Mouse (Mus musculus) heart, embryonic 14.5 days (tissue): ENCODE results near the gene Wfdc3. TPM values are rescaled to one million over a fixed set of nuclear protein-coding genes. Genes with fewer than 3 reads are reported as not detected.
A peak's percentile ranks its signal among the peaks of the same experiment; 100 is the strongest.

Experiments used
- ATAC-seq: fragments of 200-750 bp; cut with Nextera tagmentation; 2 replicates; pipeline ENCODE4 v1.8.0; 2017; ENCODE audit warnings: low read depth, moderate TSS enrichment; ENCODE audit not compliant: insufficient number of reproducible peaks, insufficient read depth, low FRiP score
- H3K27ac ChIP-seq, 2 experiments: fragments of 200-500 bp in 1 of 2; fragments of 300-500 bp in 1 of 2; sonication (generic) in 1 of 2; replicated peaks in 1 of 2; 2 replicates each; pipeline ENCODE4 v1.5.1; 2012 to 2014; ENCODE audit warnings: low read depth in 2 of 2, low read length in 2 of 2, control low read depth in 1 of 2, mild to moderate bottlenecking in 1 of 2, mixed read lengths in 1 of 2; ENCODE audit not compliant: control insufficient read depth in 1 of 2, insufficient read depth in 1 of 2
- H3K27me3 ChIP-seq: fragments of 300-500 bp; sonication (generic); 2 replicates; pipeline ENCODE4 v1.6.1; 2014; ENCODE audit warnings: mild to moderate bottlenecking, low read length, control low read depth; ENCODE audit not compliant: control insufficient read depth, insufficient read depth
- H3K36me3 ChIP-seq: fragments of 300-500 bp; sonication (generic); 2 replicates; pipeline ENCODE4 v1.6.1; 2014; ENCODE audit warnings: mild to moderate bottlenecking, control low read depth, low read length, mixed read lengths; ENCODE audit not compliant: control insufficient read depth, insufficient read depth
- H3K4me1 ChIP-seq, 2 experiments: fragments of 200-500 bp in 1 of 2; fragments of 300-500 bp in 1 of 2; sonication (generic) in 1 of 2; 2 replicates each; pipeline ENCODE4 v1.6.1; 2012 to 2014; ENCODE audit warnings: low read length in 2 of 2, control low read depth in 1 of 2, mixed read lengths in 1 of 2; ENCODE audit not compliant: control insufficient read depth in 2 of 2, insufficient read depth in 2 of 2
- H3K4me2 ChIP-seq: fragments of 300-500 bp; sonication (generic); 2 replicates; pipeline ENCODE4 v1.6.1; 2014; ENCODE audit warnings: mild to moderate bottlenecking, low read length
- H3K4me3 ChIP-seq, 2 experiments: fragments of 200-500 bp in 1 of 2; fragments of 300-500 bp in 1 of 2; sonication (generic) in 1 of 2; 2 replicates each; pipeline ENCODE4 v1.5.1; 2012 to 2014; ENCODE audit warnings: low read length in 2 of 2, mild to moderate bottlenecking in 2 of 2, control low read depth in 1 of 2, low read depth in 1 of 2, moderate library complexity in 1 of 2; ENCODE audit not compliant: control insufficient read depth in 1 of 2, insufficient read depth in 1 of 2
- H3K9ac ChIP-seq: fragments of 300-500 bp; sonication (generic); 2 replicates; pipeline ENCODE4 v1.6.1; 2014; ENCODE audit warnings: mild to moderate bottlenecking, low read length
- H3K9me3 ChIP-seq: fragments of 300-500 bp; sonication (generic); 2 replicates; pipeline ENCODE4 v1.6.1; 2016; ENCODE audit warnings: low read length, control low read depth; ENCODE audit not compliant: control insufficient read depth
- WGBS: fragments of 180-500 bp; shearing (Covaris S2); extraction: QIAGEN DNeasy Blood & Tissue Kit; methylation state at CpG from one replicate; pipeline ENCODE4 v1.1.7; 2014; 5-methylcytosine and 5-hydroxymethylcytosine counted together
- polyA plus RNA-seq: library from polyadenylated mRNA; unstranded; fragments of >200 nt; fragmentation: Nextera tagmentation; extraction: Ambion mirVana; gene quantifications from 2 replicates; pipeline ENCODE4 v1.2.1, GENCODE M21; 2014

The Wfdc3 gene
- polyA plus RNA-seq, 1 experiment from 2014 or later: 0.51 TPM

- Histone ChIP-seq H3K36me3 (peaks cover 93% of the 10 kb centered on the region), H3K9me3 (no peaks in the 10 kb centered on the region), H3K27me3 (no peaks in the 10 kb centered on the region), H3K9ac (no peak overlapping the region), H3K4me2 (no peak overlapping the region), H3K27ac (no peak overlapping the region), H3K4me3 (no peak overlapping the region), H3K4me1 (peaks cover 2 to 4% of the 10 kb centered on the region in 2 experiments; a peak in 2 of 4 replicates)
- ATAC-seq: no peak
- WGBS: 84% methylated on average over 7 of the region's 7 CpGs
These were observed 16.9 kb upstream of the Wfdc3 start for GRCm38 (mm10) chr2:164762593-164762992.

- Histone ChIP-seq H3K9me3 (no peaks in the 10 kb centered on the region), H3K9ac (no peak overlapping the region), H3K27me3 (no peaks in the 10 kb centered on the region), H3K4me3 (no peak overlapping the region), H3K27ac (no peak overlapping the region), H3K36me3 (peaks cover 93% of the 10 kb centered on the region), H3K4me2 (no peak overlapping the region), H3K4me1 (peaks cover 2 to 4% of the 10 kb centered on the region in 2 experiments; a peak in 2 of 4 replicates)
- ATAC-seq: no peak
- WGBS: 97% methylated on average over 4 of the region's 4 CpGs
These were observed 16.2 kb upstream of the Wfdc3 start for GRCm38 (mm10) chr2:164761971-164762370.

- ATAC-seq: no peak
- H3K4me1 ChIP-seq: peaks cover 2 to 4% of the 10 kb centered on the region in 2 experiments; a peak in 2 of 4 replicates
- 74% methylated on average over 2 of the region's 2 CpGs for WGBS
- no peak overlapping the region for H3K4me2 ChIP-seq
- no peak overlapping the region for H3K9ac ChIP-seq
- H3K4me3 ChIP-seq: no peak overlapping the region
- H3K36me3 ChIP-seq: peaks cover 93% of the 10 kb centered on the region
- no peak overlapping the region for H3K27ac ChIP-seq
- no peaks in the 10 kb centered on the region for H3K9me3 ChIP-seq
- H3K27me3 ChIP-seq: no peaks in the 10 kb centered on the region
These were observed 15.8 kb upstream of the Wfdc3 start for GRCm38 (mm10) chr2:164761502-164761901.

GRCm38 (mm10) chr2:164760059-164760833 lies 14.5 kb upstream of the Wfdc3 start:
- 72% methylated on average over 4 of the region's 4 CpGs for WGBS
- ATAC-seq: no peak

GRCm38 (mm10) chr2:164758692-164759091 lies 13.0 kb upstream of the Wfdc3 start:
- H3K9me3 ChIP-seq: no peaks in the 10 kb centered on the region
- no peak overlapping the region for H3K27ac ChIP-seq
- H3K4me1 ChIP-seq: peaks cover 11 to 27% of the 10 kb centered on the region in 2 experiments
- H3K4me3 ChIP-seq: no peak overlapping the region
- H3K27me3 ChIP-seq: no peaks in the 10 kb centered on the region
- no peak overlapping the region for H3K4me2 ChIP-seq
- peaks cover 100% of the 10 kb centered on the region for H3K36me3 ChIP-seq
- H3K9ac ChIP-seq: no peak overlapping the region
- 56% methylated on average over 1 of the region's 1 CpGs for WGBS
- no peak for ATAC-seq

More at GRCm38 (mm10) chr2:164760059-164760833, 14.5 kb upstream of the Wfdc3 start:
- H3K36me3 ChIP-seq: peaks cover 93% of the 10 kb centered on the region
- no peak overlapping the region for H3K4me3 ChIP-seq
- peaks cover 6 to 14% of the 10 kb centered on the region in 2 experiments for H3K4me1 ChIP-seq
- no peak overlapping the region for H3K4me2 ChIP-seq
- no peaks in the 10 kb centered on the region for H3K27me3 ChIP-seq
- H3K9ac ChIP-seq: no peak overlapping the region
- H3K27ac ChIP-seq: no peak overlapping the region
- no peaks in the 10 kb centered on the region for H3K9me3 ChIP-seq

- Histone ChIP-seq H3K4me1 (peaks cover 11 to 27% of the 10 kb centered on the region in 2 experiments), H3K36me3 (peaks cover 100% of the 10 kb centered on the region), H3K27me3 (no peaks in the 10 kb centered on the region), H3K4me2 (no peak overlapping the region), H3K4me3 (no peak overlapping the region), H3K9me3 (no peaks in the 10 kb centered on the region), H3K27ac (no peak overlapping the region), H3K9ac (no peak overlapping the region)
- 91% methylated on average over 11 of the region's 11 CpGs for WGBS
- ATAC-seq: no peak
These were observed 12.1 kb upstream of the Wfdc3 start for GRCm38 (mm10) chr2:164757841-164758240.

- peak overlapping the region; percentile 94 to 95 for H3K27ac ChIP-seq
- H3K36me3 ChIP-seq: peaks cover 97% of the 10 kb centered on the region
- peak overlapping the region; percentile 47 for H3K4me2 ChIP-seq
- peak overlapping the region; percentile 64 for H3K9ac ChIP-seq
- peaks cover 9 to 23% of the 10 kb centered on the region in 2 experiments for H3K4me1 ChIP-seq
- ATAC-seq: peak; percentile 79
- 33% methylated on average over 2 of the region's 2 CpGs for WGBS
- H3K9me3 ChIP-seq: no peaks in the 10 kb centered on the region
- no peak overlapping the region for H3K4me3 ChIP-seq
- H3K27me3 ChIP-seq: no peaks in the 10 kb centered on the region
These were observed 9.1 kb upstream of the Wfdc3 start for GRCm38 (mm10) chr2:164754800-164755199.
